Mouse (Mus musculus): ENCODE measurements around the gene Snai1. TPM values are rescaled to one million over a fixed set of nuclear protein-coding genes. Genes with fewer than 3 reads are reported as not detected.

The Snai1 gene
- total RNA-seq, 4 experiments from 2014 or later, result 6.5 to 9.1 (median 7.6) TPM

DNA sequence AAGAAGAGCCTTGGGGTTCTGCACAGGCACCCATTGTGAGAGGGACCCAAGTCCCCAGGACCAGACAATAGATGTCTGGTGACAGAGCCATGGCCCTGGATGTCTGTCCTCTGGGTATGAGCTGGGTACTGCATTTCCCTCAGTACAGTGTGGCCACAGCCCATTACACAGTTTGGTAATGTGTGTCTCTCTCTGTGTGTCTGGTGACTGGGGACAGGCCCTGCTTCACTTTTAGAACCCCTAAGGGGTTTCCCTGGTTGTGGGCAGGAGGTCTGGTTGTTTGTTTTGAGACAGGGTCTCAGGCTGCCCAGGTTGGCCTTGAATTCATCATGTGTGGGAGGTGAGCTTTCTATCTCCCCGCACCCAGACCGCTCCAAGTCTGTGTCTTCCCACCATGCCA is 47.3 kb downstream of the Snai1 start:
- no peak for DNase-seq

- DNase-seq, result peak; percentile 59
These were observed 48.0 kb downstream of the Snai1 start for GRCm38 (mm10) chr2:167586041-167586440.

- no peak for DNase-seq
These were observed 49.0 kb downstream of the Snai1 start for GRCm38 (mm10) chr2:167586976-167587375.

- DNase-seq, result peak; percentile 60
These were observed 51.0 kb downstream of the Snai1 start for GRCm38 (mm10) chr2:167588774-167589577.

Other genes starting within 250 kb of the Snai1 start
- 100 to 1,000 TPM in 2 of 4 experiments, 10 to 100 TPM in 2; 85.7 to 181 (median 114) TPM for gene B4galt5, start 189.0 kb upstream of the Snai1 start, total RNA-seq (2022)
- gene Slc9a8, start 116.5 kb upstream of the Snai1 start, total RNA-seq (2022), result 10 to 100 TPM; 39.8 to 87.3 (median 53.6) TPM
- 100 to 1,000 TPM in 2 of 4 experiments, 10 to 100 TPM in 2; 74.5 to 110 (median 100) TPM for gene Rnf114, start 45.5 kb upstream of the Snai1 start, total RNA-seq (2022)
- 10 to 100 TPM; 34.8 to 49.8 (median 38.9) TPM for gene Spata2, start 45.3 kb upstream of the Snai1 start, total RNA-seq (2022)
- gene Ube2v1, start 93.9 kb downstream of the Snai1 start, total RNA-seq (2022), result 100 to 1,000 TPM; 175 to 197 (median 191) TPM
- 10 to 100 TPM; 19.9 to 23.9 (median 22.1) TPM for gene Gm20431, start 123.3 kb downstream of the Snai1 start, total RNA-seq (2022)
- 100 to 1,000 TPM in 3 of 4 experiments, 10 to 100 TPM in 1; 91.8 to 623 (median 239) TPM for gene Cebpb, start 150.7 kb downstream of the Snai1 start, total RNA-seq (2022)
- 10 to 100 TPM; 25.5 to 32.1 (median 28.5) TPM for gene Tmem189, start 151.6 kb downstream of the Snai1 start, total RNA-seq (2022)

Measured in adrenal gland, adult 8-10 months (tissue).